Mouse (Mus musculus): ENCODE data around the gene Ptpn1. TPM values are rescaled to one million over a fixed set of nuclear protein-coding genes. Genes with fewer than 3 reads are reported as not detected.

The Ptpn1 gene
- polyA plus RNA-seq, 1 experiment from 2014 or later, result 57.9 TPM

DNA sequence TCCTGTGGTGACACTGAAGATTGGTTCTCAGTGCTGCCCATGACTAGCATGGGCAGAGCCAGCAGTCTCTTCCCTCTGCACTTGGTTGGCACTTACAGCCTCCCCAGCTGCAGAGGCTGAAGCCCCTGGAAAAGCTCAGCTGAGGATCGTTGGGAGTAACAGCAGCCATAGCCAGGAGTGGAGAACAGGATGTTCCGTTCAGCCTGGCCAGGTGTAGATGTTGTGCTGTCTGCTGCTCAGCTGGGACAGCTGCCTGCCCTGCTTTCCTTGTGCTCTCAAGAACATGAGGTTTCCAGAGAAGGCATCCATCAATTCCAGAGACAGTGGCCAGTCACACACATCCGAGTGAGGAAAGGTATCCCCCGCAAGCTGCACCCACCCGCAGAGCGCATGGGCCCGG is 36.6 kb downstream of the Ptpn1 start:
- H3K4me3 ChIP-seq (ENCODE audit: low read depth, low read length), result no peak overlapping the region
- WGBS, result 94% methylated on average over 7 of the region's 7 CpGs
- H3K4me2 ChIP-seq (ENCODE audit: low read depth, low read length), result no peak overlapping the region
- H3K9ac ChIP-seq (replicated peaks; ENCODE audit: low read depth, low read length), result no peak overlapping the region
- H3K36me3 ChIP-seq (ENCODE audit: control insufficient read depth, insufficient read depth, low read length), result peaks cover 47% of the 10 kb centered on the region
- H3K4me1 ChIP-seq (ENCODE audit: control insufficient read depth, insufficient read depth, low read length), result no peaks in the 10 kb centered on the region
- no peaks in the 10 kb centered on the region for H3K27me3 ChIP-seq (ENCODE audit: control insufficient read depth, insufficient read depth, low read length)
- no peaks in the 10 kb centered on the region for H3K9me3 ChIP-seq (ENCODE audit: control insufficient read depth, low read length)
- no peak overlapping the region for H3K27ac ChIP-seq (ENCODE audit: low read depth, low read length)
- no peak for ATAC-seq (ENCODE audit: low read depth)

DNA sequence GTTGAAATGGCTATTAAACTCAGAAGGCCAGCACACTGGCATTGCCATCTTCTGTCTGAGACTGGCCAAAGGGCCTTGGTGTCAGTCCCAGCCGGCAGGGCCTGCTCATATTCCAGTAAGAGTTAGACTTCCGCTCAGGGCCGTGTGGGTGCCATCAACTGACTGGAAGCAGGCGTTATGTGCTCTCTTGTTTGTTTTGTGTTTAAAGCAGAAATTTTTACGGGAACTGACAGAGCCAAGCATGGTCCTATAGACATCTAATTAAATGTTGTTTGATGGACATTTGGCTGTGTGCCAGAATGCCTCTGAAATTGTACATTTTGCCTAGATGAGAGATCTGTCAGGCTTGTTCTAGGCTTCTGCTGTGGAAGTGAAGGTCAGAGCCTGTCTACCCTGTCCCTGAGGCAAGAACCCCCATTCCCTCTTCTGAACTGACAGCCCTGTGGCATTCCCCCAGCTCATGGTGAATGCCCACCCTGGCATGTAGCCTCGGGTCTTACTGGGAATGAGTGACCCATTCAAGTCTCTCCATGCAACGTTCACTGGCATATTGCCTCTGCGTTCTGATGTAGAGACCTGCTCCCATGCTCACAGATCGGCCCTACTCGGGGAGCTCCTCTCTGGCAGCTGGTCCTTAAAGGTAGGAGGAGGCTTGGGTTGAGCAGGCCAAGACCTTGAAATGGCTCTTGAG is 38.1 kb downstream of the Ptpn1 start:
- WGBS, result 91% methylated on average over 10 of the region's 10 CpGs
- H3K9ac ChIP-seq (replicated peaks; ENCODE audit: low read depth, low read length), result no peak overlapping the region
- no peaks in the 10 kb centered on the region for H3K4me1 ChIP-seq (ENCODE audit: control insufficient read depth, insufficient read depth, low read length)
- no peak overlapping the region for H3K27ac ChIP-seq (ENCODE audit: low read depth, low read length)
- no peak overlapping the region for H3K4me2 ChIP-seq (ENCODE audit: low read depth, low read length)
- no peak for ATAC-seq (ENCODE audit: low read depth)
- no peaks in the 10 kb centered on the region for H3K9me3 ChIP-seq (ENCODE audit: control insufficient read depth, low read length)
- no peaks in the 10 kb centered on the region for H3K27me3 ChIP-seq (ENCODE audit: control insufficient read depth, insufficient read depth, low read length)
- no peak overlapping the region for H3K4me3 ChIP-seq (ENCODE audit: low read depth, low read length)
- peaks cover 54% of the 10 kb centered on the region for H3K36me3 ChIP-seq (ENCODE audit: control insufficient read depth, insufficient read depth, low read length)

DNA sequence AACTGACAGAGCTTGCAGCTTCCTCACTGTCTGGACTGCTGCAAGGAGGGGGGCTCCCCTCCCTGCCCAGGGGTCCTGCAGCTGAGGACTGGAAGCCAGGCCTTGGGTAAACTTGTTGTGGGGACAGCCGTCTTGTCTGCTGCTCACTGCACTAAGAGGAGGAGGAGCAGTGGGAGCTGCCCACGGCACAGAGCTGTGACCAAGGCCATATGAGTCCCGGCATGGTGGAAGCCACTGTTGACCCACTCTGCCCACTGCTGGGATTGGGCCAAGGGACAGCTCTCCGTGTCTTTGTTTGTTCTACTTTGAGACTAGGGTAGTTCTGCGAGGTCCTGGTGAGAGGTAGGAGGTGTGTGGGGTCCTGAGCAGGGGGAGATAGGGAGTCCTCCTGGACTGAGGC is 40.3 kb downstream of the Ptpn1 start:
- Histone ChIP-seq H3K9me3 (ENCODE audit: control insufficient read depth, low read length) (no peaks in the 10 kb centered on the region), H3K9ac (replicated peaks; ENCODE audit: low read depth, low read length) (no peak overlapping the region), H3K27me3 (ENCODE audit: control insufficient read depth, insufficient read depth, low read length) (no peaks in the 10 kb centered on the region), H3K4me3 (ENCODE audit: low read depth, low read length) (no peak overlapping the region), H3K36me3 (ENCODE audit: control insufficient read depth, insufficient read depth, low read length) (peaks cover 47% of the 10 kb centered on the region), H3K27ac (ENCODE audit: low read depth, low read length) (no peak overlapping the region), H3K4me2 (ENCODE audit: low read depth, low read length) (no peak overlapping the region), H3K4me1 (ENCODE audit: control insufficient read depth, insufficient read depth, low read length) (no peaks in the 10 kb centered on the region)
- no peak for ATAC-seq (ENCODE audit: low read depth)
- 74% methylated on average over 5 of the region's 5 CpGs for WGBS

GRCm38 (mm10) chr2:167972809-167973208 is 41.0 kb downstream of the Ptpn1 start:
- H3K4me1 ChIP-seq (ENCODE audit: control insufficient read depth, insufficient read depth, low read length), result no peaks in the 10 kb centered on the region
- H3K36me3 ChIP-seq (ENCODE audit: control insufficient read depth, insufficient read depth, low read length), result peaks cover 43% of the 10 kb centered on the region
- H3K4me3 ChIP-seq (ENCODE audit: low read depth, low read length), result no peak overlapping the region
- H3K27me3 ChIP-seq (ENCODE audit: control insufficient read depth, insufficient read depth, low read length), result no peaks in the 10 kb centered on the region
- no peak overlapping the region for H3K4me2 ChIP-seq (ENCODE audit: low read depth, low read length)
- no peaks in the 10 kb centered on the region for H3K9me3 ChIP-seq (ENCODE audit: control insufficient read depth, low read length)
- no peak for ATAC-seq (ENCODE audit: low read depth)
- WGBS, result 25% methylated on average over 1 of the region's 1 CpGs
- no peak overlapping the region for H3K9ac ChIP-seq (replicated peaks; ENCODE audit: low read depth, low read length)
- H3K27ac ChIP-seq (ENCODE audit: low read depth, low read length), result no peak overlapping the region

DNA sequence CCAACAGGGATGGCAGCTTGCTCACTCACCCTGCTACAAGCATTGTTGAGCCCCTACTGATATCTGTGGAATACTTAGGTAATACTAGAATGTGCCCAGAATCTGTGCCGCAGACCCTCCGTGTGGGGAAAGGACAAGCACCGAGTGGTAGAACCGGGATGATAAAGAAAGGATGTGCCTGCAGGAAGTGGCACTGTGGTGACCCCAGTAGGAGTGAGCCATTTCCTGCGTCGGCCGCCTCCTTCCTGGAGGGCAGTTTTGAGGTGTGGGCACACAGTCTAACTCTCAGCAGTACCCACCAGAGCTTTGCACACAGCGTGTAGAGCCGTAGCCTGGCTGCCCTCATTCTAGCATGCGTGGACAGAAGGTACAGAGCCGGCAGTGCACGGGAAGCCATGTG is 43.9 kb downstream of the Ptpn1 start:
- 94% methylated on average over 12 of the region's 12 CpGs for WGBS
- Histone ChIP-seq H3K9me3 (ENCODE audit: control insufficient read depth, low read length) (no peaks in the 10 kb centered on the region), H3K27ac (ENCODE audit: low read depth, low read length) (no peak overlapping the region), H3K4me1 (ENCODE audit: control insufficient read depth, insufficient read depth, low read length) (no peaks in the 10 kb centered on the region), H3K4me3 (ENCODE audit: low read depth, low read length) (no peak overlapping the region), H3K27me3 (ENCODE audit: control insufficient read depth, insufficient read depth, low read length) (no peaks in the 10 kb centered on the region), H3K9ac (replicated peaks; ENCODE audit: low read depth, low read length) (no peak overlapping the region), H3K4me2 (ENCODE audit: low read depth, low read length) (no peak overlapping the region), H3K36me3 (ENCODE audit: control insufficient read depth, insufficient read depth, low read length) (peaks cover 41% of the 10 kb centered on the region)
- no peak for ATAC-seq (ENCODE audit: low read depth)

- WGBS, result 97% methylated on average over 10 of the region's 10 CpGs
- Histone ChIP-seq H3K4me3 (ENCODE audit: low read depth, low read length) (no peak overlapping the region), H3K4me1 (ENCODE audit: control insufficient read depth, insufficient read depth, low read length) (no peaks in the 10 kb centered on the region), H3K27ac (ENCODE audit: low read depth, low read length) (no peak overlapping the region; the same call in 1 of the 2 replicates), H3K9me3 (ENCODE audit: control insufficient read depth, low read length) (no peaks in the 10 kb centered on the region), H3K27me3 (ENCODE audit: control insufficient read depth, insufficient read depth, low read length) (no peaks in the 10 kb centered on the region), H3K4me2 (ENCODE audit: low read depth, low read length) (no peak overlapping the region), H3K9ac (replicated peaks; ENCODE audit: low read depth, low read length) (no peak overlapping the region), H3K36me3 (ENCODE audit: control insufficient read depth, insufficient read depth, low read length) (peaks cover 41% of the 10 kb centered on the region)
- ATAC-seq (ENCODE audit: low read depth), result no peak
These were observed 46.4 kb downstream of the Ptpn1 start for GRCm38 (mm10) chr2:167978271-167978670.

DNA sequence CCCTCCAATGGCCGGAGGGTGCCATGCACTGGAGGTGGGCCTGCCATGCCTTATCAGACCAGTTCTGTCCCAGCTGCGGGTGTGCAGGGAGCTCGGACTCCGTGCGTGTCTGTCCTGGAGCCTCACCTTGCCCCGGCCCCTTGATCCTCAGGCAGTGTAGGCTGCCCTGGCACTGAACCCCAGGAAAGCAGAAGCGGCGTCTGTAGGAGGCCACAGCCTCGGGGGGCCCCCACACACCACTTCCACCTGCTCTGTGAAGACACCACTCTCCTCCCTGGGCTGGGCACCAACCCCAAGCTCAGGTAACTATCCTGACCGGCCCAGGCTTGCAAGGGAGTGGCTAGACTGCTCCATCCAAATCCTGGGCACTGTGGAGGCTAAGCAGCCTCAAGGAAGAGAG is 48.5 kb downstream of the Ptpn1 start:
- 94% methylated on average over 10 of the region's 10 CpGs for WGBS
- ATAC-seq (ENCODE audit: low read depth), result no peak
- Histone ChIP-seq H3K27ac (ENCODE audit: low read depth, low read length) (no peak overlapping the region), H3K9ac (replicated peaks; ENCODE audit: low read depth, low read length) (no peak overlapping the region), H3K36me3 (ENCODE audit: control insufficient read depth, insufficient read depth, low read length) (peaks cover 23% of the 10 kb centered on the region), H3K9me3 (ENCODE audit: control insufficient read depth, low read length) (no peaks in the 10 kb centered on the region), H3K4me1 (ENCODE audit: control insufficient read depth, insufficient read depth, low read length) (no peaks in the 10 kb centered on the region), H3K4me2 (ENCODE audit: low read depth, low read length) (no peak overlapping the region), H3K27me3 (ENCODE audit: control insufficient read depth, insufficient read depth, low read length) (no peaks in the 10 kb centered on the region), H3K4me3 (ENCODE audit: low read depth, low read length) (no peak overlapping the region)

- Histone ChIP-seq H3K27me3 (ENCODE audit: control insufficient read depth, insufficient read depth, low read length) (no peaks in the 10 kb centered on the region), H3K36me3 (ENCODE audit: control insufficient read depth, insufficient read depth, low read length) (peaks cover 11% of the 10 kb centered on the region; the same call in 1 of the 2 replicates), H3K9ac (replicated peaks; ENCODE audit: low read depth, low read length) (no peak overlapping the region), H3K4me3 (ENCODE audit: low read depth, low read length) (no peak overlapping the region), H3K4me2 (ENCODE audit: low read depth, low read length) (no peak overlapping the region), H3K4me1 (ENCODE audit: control insufficient read depth, insufficient read depth, low read length) (no peaks in the 10 kb centered on the region), H3K9me3 (ENCODE audit: control insufficient read depth, low read length) (no peaks in the 10 kb centered on the region), H3K27ac (ENCODE audit: low read depth, low read length) (no peak overlapping the region)
- WGBS, result 65% methylated on average over 9 of the region's 9 CpGs
- no peak for ATAC-seq (ENCODE audit: low read depth)
These were observed 50.8 kb downstream of the Ptpn1 start for GRCm38 (mm10) chr2:167982646-167983045.

GRCm38 (mm10) chr2:167984371-167984770 is 52.5 kb downstream of the Ptpn1 start:
- H3K27me3 ChIP-seq (ENCODE audit: control insufficient read depth, insufficient read depth, low read length), result no peaks in the 10 kb centered on the region
- no peak overlapping the region for H3K4me3 ChIP-seq (ENCODE audit: low read depth, low read length)
- no peak overlapping the region for H3K9ac ChIP-seq (replicated peaks; ENCODE audit: low read depth, low read length)
- 87% methylated on average over 5 of the region's 5 CpGs for WGBS
- H3K27ac ChIP-seq (ENCODE audit: low read depth, low read length), result no peak overlapping the region
- no peaks in the 10 kb centered on the region for H3K4me1 ChIP-seq (ENCODE audit: control insufficient read depth, insufficient read depth, low read length)
- H3K4me2 ChIP-seq (ENCODE audit: low read depth, low read length), result no peak overlapping the region
- no peaks in the 10 kb centered on the region for H3K9me3 ChIP-seq (ENCODE audit: control insufficient read depth, low read length)
- 0 out of 2 replicates have a peak, but pooled peaks cover 5% of the 10 kb centered on the region for H3K36me3 ChIP-seq (ENCODE audit: control insufficient read depth, insufficient read depth, low read length)
- no peak for ATAC-seq (ENCODE audit: low read depth)

All from neural tube, embryonic 14.5 days (tissue).